Mouse (Mus musculus): ENCODE results near the gene Lnx1.

DNA sequence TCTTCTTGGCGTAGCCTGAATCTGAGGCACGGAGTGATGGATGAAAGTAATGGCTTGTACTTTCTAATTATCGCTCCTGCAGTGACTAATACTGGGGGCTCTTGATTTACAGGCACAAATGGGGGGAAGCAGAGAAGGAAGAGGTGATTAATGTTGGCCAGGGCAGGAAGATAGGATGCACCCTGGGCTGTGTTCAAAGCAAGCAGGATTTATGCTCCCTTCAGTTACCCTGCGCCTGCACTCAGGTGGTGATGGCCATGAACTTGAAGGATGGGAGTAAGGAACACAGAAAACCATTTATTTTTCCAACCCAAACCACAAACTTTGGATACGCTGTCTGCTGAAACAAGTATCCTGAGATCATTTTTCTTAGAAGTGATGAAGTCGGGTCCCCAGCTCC is 69.3 kb downstream of the Lnx1 start:
- no peak for TF ChIP-seq CTCF (IDR thresholded peaks at IDR 0.05; ENCODE audit: low read depth)
- TF ChIP-seq EP300 (IDR thresholded peaks at IDR 0.05; ENCODE audit: low read depth), result no peak
